Mouse (Mus musculus): ENCODE results near the gene Ralgapa2.

Ralgapa2 gene

GRCm38 (mm10) chr2:146220591-146221075, 291.5 kb downstream of the Ralgapa2 start:
- no peak for DNase-seq (ENCODE audit: low spot score)

GRCm38 (mm10) chr2:146219791-146220190, 292.4 kb downstream of the Ralgapa2 start:
- no peak for DNase-seq (ENCODE audit: low spot score)

- no peak for DNase-seq (ENCODE audit: low spot score)
These were observed 293.1 kb downstream of the Ralgapa2 start for GRCm38 (mm10) chr2:146218881-146219535.

- no peak for DNase-seq (ENCODE audit: low spot score)
These were observed 293.9 kb downstream of the Ralgapa2 start for GRCm38 (mm10) chr2:146218161-146218691.

- no peak for DNase-seq (ENCODE audit: low spot score)
These were observed 294.7 kb downstream of the Ralgapa2 start for GRCm38 (mm10) chr2:146217227-146217980.

- no peak for DNase-seq (ENCODE audit: low spot score)
These were observed 295.8 kb downstream of the Ralgapa2 start for GRCm38 (mm10) chr2:146216111-146217064.

- peak; percentile 21 for DNase-seq (ENCODE audit: low spot score)
These were observed 297.4 kb downstream of the Ralgapa2 start for GRCm38 (mm10) chr2:146214715-146215114.

GRCm38 (mm10) chr2:146210968-146211367, 301.2 kb downstream of the Ralgapa2 start:
- no peak for DNase-seq (ENCODE audit: low spot score)

- DNase-seq (ENCODE audit: low spot score): no peak
These were observed 314.2 kb downstream of the Ralgapa2 start for GRCm38 (mm10) chr2:146197947-146198346.

- DNase-seq (ENCODE audit: low spot score): no peak
These were observed 316.0 kb downstream of the Ralgapa2 start for GRCm38 (mm10) chr2:146196126-146196525.
